ENCODE assay signal across 8 mouse cellular contexts in genomic region chr19:57364942-57365673, GRCm38 (mm10). TPM values are rescaled to one million over a fixed set of nuclear protein-coding genes. Genes with fewer than 3 reads are reported as not detected.
DNase-seq lines count a peak whose midpoint lies in the region; ATAC-seq and TF ChIP-seq lines count a peak whose summit lies in the region.

No protein-coding gene starts in this region.

- no peak for ATAC-seq in megakaryocyte, adult 5-6 weeks (ENCODE audit: poor library complexity, severe bottlenecking)
- no peak for ATAC-seq in forebrain, embryonic 16.5 days
- ATAC-seq in intestine, embryonic 15.5 days: no peak
- no peak for ATAC-seq in lung, embryonic 14.5 days (ENCODE audit: insufficient read depth)
- ATAC-seq in activated CD4-positive, CD25-positive, alpha-beta regulatory T cell, adult 4 months: no peak

- H3K27ac ChIP-seq in forebrain, embryonic 16.5 days (ENCODE audit: low read length): 0 out of 2 replicates have a peak overlapping the region, but pooled peaks have one; percentile 24
- peak overlapping the region; percentile 38 for H3K27ac ChIP-seq in intestine, embryonic 15.5 days
- peak overlapping the region; percentile 64 for H3K27ac ChIP-seq in lung, embryonic 14.5 days (ENCODE audit: low read depth)
- H3K27ac ChIP-seq in layer of hippocampus, adult 2 months: no peak overlapping the region

- H3K4me2 ChIP-seq in forebrain, embryonic 16.5 days (ENCODE audit: low read length): no peak overlapping the region
- peak overlapping the region; percentile 15 for H3K4me2 ChIP-seq in intestine, embryonic 15.5 days (replicated peaks)
- H3K4me2 ChIP-seq in lung, embryonic 14.5 days: peak overlapping the region; percentile 44

- H3K36me3 ChIP-seq in megakaryocyte, embryonic 14.5 days (replicated peaks; ENCODE audit: low read length): peaks cover 41% of the 10 kb centered on the region
- no peaks in the 10 kb centered on the region; the same call in 1 of the 2 replicates for H3K36me3 ChIP-seq in forebrain, embryonic 16.5 days (ENCODE audit: control insufficient read depth, insufficient read depth)
- peaks cover 4% of the 10 kb centered on the region; the same call in 1 of the 2 replicates for H3K36me3 ChIP-seq in intestine, embryonic 15.5 days
- peaks cover 16% of the 10 kb centered on the region for H3K36me3 ChIP-seq in lung, embryonic 14.5 days (ENCODE audit: insufficient read depth)

- no peak for TF ChIP-seq CTCF in lung, embryonic 14.5 days (IDR thresholded peaks at IDR 0.05; ENCODE audit: low read depth)
- no peak for TF ChIP-seq CTCF in layer of hippocampus, adult 2 months (conservative IDR thresholded peaks at IDR 0.05)

- peaks cover 78% of the 10 kb centered on the region for H3K4me1 ChIP-seq in megakaryocyte, embryonic 14.5 days
- H3K4me1 ChIP-seq in forebrain, embryonic 16.5 days (replicated peaks; ENCODE audit: control insufficient read depth, insufficient read depth, low read length): peaks cover 55% of the 10 kb centered on the region
- peaks cover 41% of the 10 kb centered on the region for H3K4me1 ChIP-seq in intestine, embryonic 15.5 days (replicated peaks)
- peaks cover 26% of the 10 kb centered on the region for H3K4me1 ChIP-seq in lung, embryonic 14.5 days (ENCODE audit: insufficient read depth)

- peak overlapping the region; percentile 90 for H3K4me3 ChIP-seq in megakaryocyte, embryonic 14.5 days (replicated peaks)
- H3K4me3 ChIP-seq in forebrain, embryonic 16.5 days (replicated peaks; ENCODE audit: low read length): no peak overlapping the region
- no peak overlapping the region for H3K4me3 ChIP-seq in intestine, embryonic 15.5 days (replicated peaks)
- H3K4me3 ChIP-seq in lung, embryonic 14.5 days (ENCODE audit: low read depth, low read length): no peak overlapping the region
- H3K4me3 ChIP-seq in layer of hippocampus, adult 2 months: no peak overlapping the region

- 49% methylated on average over 10 of the region's 11 CpGs for WGBS in forebrain, embryonic 16.5 days
- WGBS in intestine, embryonic 15.5 days: 28% methylated on average over 10 of the region's 11 CpGs
- 22% methylated on average over 11 of the region's 11 CpGs for WGBS in lung, embryonic 14.5 days

- H3K9ac ChIP-seq in forebrain, embryonic 16.5 days (replicated peaks; ENCODE audit: low read depth, low read length): no peak overlapping the region
- 0 out of 2 replicates have a peak overlapping the region, but pooled peaks have one; percentile 0 for H3K9ac ChIP-seq in intestine, embryonic 15.5 days
- peak overlapping the region; percentile 37; the same call in 1 of the 2 replicates for H3K9ac ChIP-seq in lung, embryonic 14.5 days

- DNase-seq in lung, embryonic 14.5 days: peak; percentile 46
- no peak for DNase-seq in layer of hippocampus, adult 2 months (ENCODE audit: low spot score in 2 of 2)
- no peak for DNase-seq in left cerebral cortex, adult 18-20 months (ENCODE audit: low spot score in 2 of 2)

- H3K9me3 ChIP-seq in megakaryocyte, embryonic 14.5 days: no peaks in the 10 kb centered on the region
- H3K9me3 ChIP-seq in forebrain, embryonic 16.5 days (ENCODE audit: control insufficient read depth, low read length): no peaks in the 10 kb centered on the region
- no peaks in the 10 kb centered on the region for H3K9me3 ChIP-seq in intestine, embryonic 15.5 days
- H3K9me3 ChIP-seq in lung, embryonic 14.5 days (ENCODE audit: low read depth, low read length): no peaks in the 10 kb centered on the region

- no peaks in the 10 kb centered on the region for H3K27me3 ChIP-seq in megakaryocyte, embryonic 14.5 days (replicated peaks)
- H3K27me3 ChIP-seq in forebrain, embryonic 16.5 days (replicated peaks; ENCODE audit: control insufficient read depth, insufficient read depth, low read length): no peaks in the 10 kb centered on the region
- no peaks in the 10 kb centered on the region for H3K27me3 ChIP-seq in intestine, embryonic 15.5 days (replicated peaks)
- H3K27me3 ChIP-seq in lung, embryonic 14.5 days (ENCODE audit: insufficient read depth, low read length): no peaks in the 10 kb centered on the region

RNA-seq across cellular contexts. Expression of gene Fam160b1, which starts 4.6 kb away (rescaled TPM):
- 2.9 TPM in 2 replicates for polyA plus RNA-seq in megakaryocyte, embryonic 14.5 days (2012; ENCODE audit: insufficient read depth, low replicate concordance)
- 28.7 and 29.0 TPM in 2 replicates for total RNA-seq in megakaryocyte, adult 5-6 weeks (2015)
- 18.4 and 18.8 TPM in 2 replicates for total RNA-seq in megakaryocyte, adult 5-6 weeks (2017)
- polyA plus RNA-seq in forebrain, embryonic 16.5 days (2015; fragmentation: Nextera tagmentation; extraction: Ambion mirVana): 14.7 and 18.6 TPM in 2 replicates
- polyA plus RNA-seq in intestine, embryonic 15.5 days (2015; fragmentation: Nextera tagmentation; extraction: Ambion mirVana): 11.7 and 12.8 TPM in 2 replicates
- polyA plus RNA-seq in lung, embryonic 14.5 days (2014; fragmentation: Nextera tagmentation; extraction: Ambion mirVana): 20.3 and 21.2 TPM in 2 replicates
- polyA plus RNA-seq in activated CD4-positive, CD25-positive, alpha-beta regulatory T cell, adult 4 months (2017; shearing (Covaris generic)): 1 to 10 TPM; 8.3 to 9.0 TPM
- total RNA-seq in layer of hippocampus, adult 2 months (2021): 10 to 100 TPM; 21.2 to 22.7 TPM
- total RNA-seq in left cerebral cortex, adult 18-20 months (2021): 10 to 100 TPM; 25.3 to 26.3 TPM

RNA-seq across cellular contexts. Expression of gene Ablim1, which starts 50.4 kb away (rescaled TPM):
- 0.17 TPM in 1 of 2 replicates, not detected in the other for polyA plus RNA-seq in megakaryocyte, embryonic 14.5 days (2012; ENCODE audit: insufficient read depth, low replicate concordance)
- 1.7 and 3.6 TPM in 2 replicates for total RNA-seq in megakaryocyte, adult 5-6 weeks (2015)
- total RNA-seq in megakaryocyte, adult 5-6 weeks (2017): 2.6 and 3.2 TPM in 2 replicates
- 47.1 and 48.5 TPM in 2 replicates for polyA plus RNA-seq in forebrain, embryonic 16.5 days (2015; fragmentation: Nextera tagmentation; extraction: Ambion mirVana)
- 28.0 and 31.2 TPM in 2 replicates for polyA plus RNA-seq in intestine, embryonic 15.5 days (2015; fragmentation: Nextera tagmentation; extraction: Ambion mirVana)
- polyA plus RNA-seq in lung, embryonic 14.5 days (2014; fragmentation: Nextera tagmentation; extraction: Ambion mirVana): 39.9 TPM in 2 replicates
- polyA plus RNA-seq in activated CD4-positive, CD25-positive, alpha-beta regulatory T cell, adult 4 months (2017; shearing (Covaris generic)): 100 to 1,000 TPM; 268 to 273 TPM
- 10 to 100 TPM; 85.1 to 86.0 TPM for total RNA-seq in layer of hippocampus, adult 2 months (2021)
- total RNA-seq in left cerebral cortex, adult 18-20 months (2021): 100 to 1,000 TPM; 115 to 119 TPM

Comparison
In these comparisons a context has a peak if more than half of its experiments do, and no peak if none do; other contexts are left out.
1. RNA of gene Ablim1, which starts 50.4 kb away (polyA plus RNA-seq): 268 to 273 TPM in activated CD4-positive, CD25-positive, alpha-beta regulatory T cell, adult 4 months, 47.1 to 48.5 TPM in forebrain, embryonic 16.5 days, 39.9 TPM in lung, embryonic 14.5 days and 28.0 to 31.2 TPM in intestine, embryonic 15.5 days; 0.17 TPM in megakaryocyte, embryonic 14.5 days; every median in the first group is over 10 times any median in the second.